Mouse (Mus musculus): Measurements from ENCODE around the gene Gab1. TPM values are rescaled to one million over a fixed set of nuclear protein-coding genes. Genes with fewer than 3 reads are reported as not detected.
A peak's percentile ranks its signal among the peaks of the same experiment; 100 is the strongest.

The Gab1 gene
- total and polyA plus RNA-seq, 3 experiments: 32.6 to 40.2 (median 38.3) TPM

DNA sequence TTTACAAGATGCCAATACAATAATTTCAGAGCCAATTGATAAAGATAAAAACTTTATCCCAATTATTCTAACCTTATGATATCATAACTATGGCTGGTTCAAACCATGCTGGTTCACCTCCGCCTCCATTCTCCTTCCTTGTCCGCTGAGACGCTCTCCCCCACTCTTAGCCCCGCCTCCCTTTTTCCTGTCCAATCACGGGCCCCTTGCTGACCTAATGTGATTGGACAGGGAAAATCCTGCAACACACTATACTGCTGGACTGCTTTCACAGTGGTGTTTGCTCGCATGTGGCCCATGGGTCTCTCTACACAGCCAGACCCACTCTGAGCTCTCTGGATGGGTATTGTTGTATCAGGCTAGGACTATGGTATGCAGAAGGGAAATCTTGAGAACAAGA, 38.2 kb upstream of the Gab1 start:
- peaks cover 6% of the 10 kb centered on the region for H3K4me1 ChIP-seq (ENCODE audit: control insufficient read depth, insufficient read depth, low read length)
- no peak overlapping the region for H3K9ac ChIP-seq (ENCODE audit: low read depth, low read length)
- no peaks in the 10 kb centered on the region for H3K27me3 ChIP-seq (ENCODE audit: control insufficient read depth, insufficient read depth, low read length)
- no peaks in the 10 kb centered on the region for H3K79me2 ChIP-seq (replicated peaks; ENCODE audit: control insufficient read depth, insufficient read depth, low read length)
- no peak for TF ChIP-seq CTCF (IDR thresholded peaks at IDR 0.05)
- no peak for TF ChIP-seq EP300 (IDR thresholded peaks at IDR 0.05; ENCODE audit: insufficient read depth, low read depth, low read length)
- no peak for TF ChIP-seq POLR2A (IDR thresholded peaks at IDR 0.05; ENCODE audit: insufficient read depth, low read depth, low read length)
- H3K27ac ChIP-seq: no peak overlapping the region
- WGBS: 92% methylated on average over 6 of the region's 6 CpGs
- DNase-seq: no peak
- peaks cover 2% of the 10 kb centered on the region; the same call in 1 of the 2 replicates for H3K36me3 ChIP-seq (ENCODE audit: control insufficient read depth, insufficient read depth, low read length)
- no peak overlapping the region for H3K4me3 ChIP-seq
- intact Hi-C loops (cut with DNase I): no loop called here

DNA sequence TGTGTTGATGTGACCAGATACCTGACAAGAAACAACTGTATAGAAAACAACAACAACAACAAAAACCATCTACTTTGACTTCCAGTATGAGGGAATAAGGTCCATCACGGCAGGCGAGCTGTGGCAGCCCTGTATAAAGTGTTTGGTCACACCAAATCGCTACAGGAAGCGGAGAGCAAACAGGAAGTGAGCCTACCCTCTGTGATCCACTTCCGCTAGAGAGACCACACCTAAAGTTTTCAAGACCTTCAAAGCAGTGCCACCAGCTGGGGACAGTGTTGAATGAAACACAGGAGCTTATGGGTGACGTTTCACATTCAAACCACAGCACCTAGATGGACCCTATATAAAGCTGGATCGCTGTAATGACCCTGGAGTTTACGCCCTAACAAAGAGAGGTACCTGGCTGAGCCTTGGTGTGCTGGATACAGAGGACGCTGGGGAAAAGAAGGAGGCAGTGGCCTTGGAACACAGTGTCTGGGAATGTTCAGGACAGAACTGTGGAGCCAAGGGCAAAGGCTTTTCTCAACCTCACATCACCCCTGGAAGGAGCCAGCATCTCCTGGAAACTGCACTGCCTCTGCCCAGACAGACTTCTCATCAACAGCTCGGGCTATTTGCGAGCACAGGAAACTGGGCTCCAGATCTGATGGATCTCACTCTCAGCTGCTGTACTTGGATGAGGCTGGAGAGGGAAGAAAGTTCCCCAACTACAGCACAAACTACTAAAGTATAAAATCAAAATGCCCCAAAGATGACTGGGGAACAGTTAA, 36.3 kb upstream of the Gab1 start:
- peak in 1 of 2 experiments; percentile 40 for DNase-seq
- no peaks in the 10 kb centered on the region for H3K27me3 ChIP-seq (ENCODE audit: control insufficient read depth, insufficient read depth, low read length)
- TF ChIP-seq CTCF (IDR thresholded peaks at IDR 0.05) (peak; percentile 23; the same call in 1 of the 2 replicates), POLR2A (IDR thresholded peaks at IDR 0.05; ENCODE audit: insufficient read depth, low read depth, low read length) (no peak), EP300 (IDR thresholded peaks at IDR 0.05; ENCODE audit: insufficient read depth, low read depth, low read length) (0 out of 2 replicates have a peak, but pooled peaks have one; percentile 9)

DNA sequence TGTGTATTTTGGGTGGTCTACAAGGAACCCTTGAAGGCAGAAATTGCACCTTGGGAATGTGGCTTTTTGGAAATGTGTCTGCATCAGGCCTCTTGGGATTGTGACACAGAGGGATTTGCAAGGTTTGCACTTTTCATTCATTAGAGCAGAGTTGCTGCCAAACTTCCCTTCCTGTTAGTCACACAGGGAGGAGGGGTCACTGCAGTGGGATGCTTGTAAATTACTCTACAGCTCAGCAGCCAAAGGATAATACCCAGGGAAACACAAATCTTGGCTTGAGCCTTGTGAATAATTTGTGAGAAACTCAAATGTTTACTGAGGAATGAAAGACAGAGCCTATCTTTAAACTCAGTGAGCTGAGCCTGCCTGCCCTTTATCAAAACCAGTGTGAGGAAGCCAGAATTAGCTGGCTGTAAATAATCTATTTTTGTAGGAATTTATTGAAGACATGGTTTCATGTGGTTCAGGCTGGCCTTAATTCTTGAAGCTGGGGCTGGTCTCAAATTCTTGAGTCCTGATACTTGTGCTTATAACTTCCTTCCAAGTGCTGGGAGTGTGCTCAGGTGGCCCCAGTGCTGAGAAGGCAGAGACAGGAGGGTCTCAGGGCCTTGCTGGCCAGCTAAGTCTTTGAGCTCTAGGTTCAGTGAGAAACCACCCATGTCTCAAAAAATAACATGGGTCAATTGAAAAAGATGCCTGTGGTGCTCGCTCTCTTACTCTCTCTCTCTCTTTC, 32.9 kb upstream of the Gab1 start:
- Histone ChIP-seq H3K27me3 (ENCODE audit: control insufficient read depth, insufficient read depth, low read length) (no peaks in the 10 kb centered on the region), H3K4me1 (ENCODE audit: control insufficient read depth, insufficient read depth, low read length) (peaks cover 12% of the 10 kb centered on the region), H3K79me2 (replicated peaks; ENCODE audit: control insufficient read depth, insufficient read depth, low read length) (no peaks in the 10 kb centered on the region), H3K9ac (ENCODE audit: low read depth, low read length) (no peak overlapping the region), H3K36me3 (ENCODE audit: control insufficient read depth, insufficient read depth, low read length) (no peaks in the 10 kb centered on the region), H3K27ac (no peak overlapping the region; the same call in 1 of the 2 replicates), H3K4me3 (no peak overlapping the region)
- TF ChIP-seq POLR2A (IDR thresholded peaks at IDR 0.05; ENCODE audit: insufficient read depth, low read depth, low read length): no peak
- TF ChIP-seq EP300 (IDR thresholded peaks at IDR 0.05; ENCODE audit: insufficient read depth, low read depth, low read length): 0 out of 2 replicates have a peak, but pooled peaks have one; percentile 18
- DNase-seq: peak; percentile 22 to 52
- intact Hi-C loops (cut with DNase I): no loop called here
- 100% methylated on average over 1 of the region's 1 CpGs for WGBS

More for the DNA sequence above, 36.3 kb upstream of the Gab1 start:
- peak overlapping the region; percentile 23; the same call in 1 of the 2 replicates for H3K27ac ChIP-seq
- H3K36me3 ChIP-seq (ENCODE audit: control insufficient read depth, insufficient read depth, low read length): no peaks in the 10 kb centered on the region
- WGBS: 49% methylated on average over 11 of the region's 11 CpGs
- no peaks in the 10 kb centered on the region for H3K79me2 ChIP-seq (replicated peaks; ENCODE audit: control insufficient read depth, insufficient read depth, low read length)
- intact Hi-C loops (cut with DNase I): no loop called here
- peaks cover 6% of the 10 kb centered on the region for H3K4me1 ChIP-seq (ENCODE audit: control insufficient read depth, insufficient read depth, low read length)
- no peak overlapping the region for H3K9ac ChIP-seq (ENCODE audit: low read depth, low read length)
- no peak overlapping the region for H3K4me3 ChIP-seq

DNA sequence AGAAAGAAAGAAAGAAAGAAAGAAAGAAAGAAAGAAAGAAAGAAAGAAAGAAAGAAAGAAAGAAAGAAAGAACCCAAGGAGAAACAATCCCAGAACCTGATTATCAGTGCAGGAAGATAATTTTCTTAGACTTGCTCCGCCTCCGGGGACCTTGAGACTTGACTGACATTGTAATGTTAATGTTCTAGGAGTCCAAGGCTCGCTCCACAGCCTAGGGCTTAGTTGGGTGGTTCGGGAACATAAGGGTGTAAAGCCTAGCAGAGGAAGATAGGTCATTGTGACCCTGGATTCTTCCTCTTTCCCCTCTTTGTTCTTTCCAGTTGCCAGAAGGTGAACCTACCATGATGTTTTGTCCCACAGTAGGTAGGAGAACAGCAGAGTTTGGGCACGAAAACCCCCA, 31.1 kb upstream of the Gab1 start:
- no peak overlapping the region for H3K4me3 ChIP-seq
- TF ChIP-seq CTCF (IDR thresholded peaks at IDR 0.05) (no peak), EP300 (IDR thresholded peaks at IDR 0.05; ENCODE audit: insufficient read depth, low read depth, low read length) (no peak), POLR2A (IDR thresholded peaks at IDR 0.05; ENCODE audit: insufficient read depth, low read depth, low read length) (no peak)
- H3K9ac ChIP-seq (ENCODE audit: low read depth, low read length): no peak overlapping the region
- H3K4me1 ChIP-seq (ENCODE audit: control insufficient read depth, insufficient read depth, low read length): peaks cover 11% of the 10 kb centered on the region
- no peaks in the 10 kb centered on the region for H3K36me3 ChIP-seq (ENCODE audit: control insufficient read depth, insufficient read depth, low read length)
- no peaks in the 10 kb centered on the region for H3K27me3 ChIP-seq (ENCODE audit: control insufficient read depth, insufficient read depth, low read length)
- no peaks in the 10 kb centered on the region for H3K79me2 ChIP-seq (replicated peaks; ENCODE audit: control insufficient read depth, insufficient read depth, low read length)
- intact Hi-C loops (cut with DNase I): loop anchor here (2.0 kb wide), 1 partner anchor 31 kb away; the partner anchor contains the start of gene Gab1
- H3K27ac ChIP-seq: no peak overlapping the region
- DNase-seq: no peak
- WGBS: 84% methylated on average over 5 of the region's 5 CpGs

DNA sequence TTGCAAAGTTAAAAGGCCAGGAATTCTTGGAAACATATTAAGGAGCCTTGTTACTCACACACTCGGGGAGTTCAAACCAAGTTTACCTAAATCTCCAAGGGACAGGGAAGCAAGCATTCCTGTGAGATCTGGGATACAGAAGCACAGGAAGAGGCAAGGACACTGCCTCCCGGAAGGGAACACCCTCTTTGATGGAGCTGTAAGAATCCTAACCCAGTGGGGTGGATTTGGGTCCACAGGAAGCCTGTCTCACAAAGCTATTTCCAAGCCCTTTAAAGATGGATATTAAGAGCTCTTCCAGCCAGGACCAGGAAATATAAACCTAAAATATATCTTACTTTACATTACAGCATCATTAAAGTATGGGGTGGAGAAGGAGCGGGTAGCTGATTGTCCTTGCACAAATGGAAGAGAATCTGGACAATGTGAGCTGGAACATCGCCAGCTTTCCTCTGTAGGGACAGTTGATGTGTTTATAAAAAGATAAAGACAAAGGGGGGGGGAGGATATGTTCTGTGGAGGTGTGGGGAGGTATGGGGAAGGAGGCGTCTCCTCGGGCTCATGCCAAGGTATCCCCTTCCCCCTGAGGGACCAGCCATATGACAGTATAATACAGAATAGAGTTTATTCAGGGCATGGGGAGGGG, 28.1 kb upstream of the Gab1 start:
- H3K36me3 ChIP-seq (ENCODE audit: control insufficient read depth, insufficient read depth, low read length): no peaks in the 10 kb centered on the region
- WGBS: 39% methylated on average over 6 of the region's 6 CpGs
- peak in 1 of 2 experiments; percentile 36 for DNase-seq
- H3K27me3 ChIP-seq (ENCODE audit: control insufficient read depth, insufficient read depth, low read length): no peaks in the 10 kb centered on the region
- H3K4me1 ChIP-seq (ENCODE audit: control insufficient read depth, insufficient read depth, low read length): peaks cover 10% of the 10 kb centered on the region
- H3K27ac ChIP-seq: peak overlapping the region; percentile 43
- H3K79me2 ChIP-seq (replicated peaks; ENCODE audit: control insufficient read depth, insufficient read depth, low read length): no peaks in the 10 kb centered on the region
- H3K9ac ChIP-seq (ENCODE audit: low read depth, low read length): no peak overlapping the region
- intact Hi-C loops (cut with DNase I): loop anchor here (5.0 kb wide), 1 partner anchor 44 kb away; no protein-coding TSS in a partner anchor
- TF ChIP-seq EP300 (IDR thresholded peaks at IDR 0.05; ENCODE audit: insufficient read depth, low read depth, low read length) (peak; percentile 83), CTCF (IDR thresholded peaks at IDR 0.05) (no peak)
- H3K4me3 ChIP-seq: no peak overlapping the region
